8 mouse cellular contexts compared by ENCODE assay signal in genomic region chr9:64019036-64019886, GRCm38 (mm10). TPM values are rescaled to one million over a fixed set of nuclear protein-coding genes. Genes with fewer than 3 reads are reported as not detected.
DNase-seq lines count a peak whose midpoint lies in the region; ATAC-seq and TF ChIP-seq lines count a peak whose summit lies in the region.

No protein-coding gene starts in this region.

- TF ChIP-seq CTCF in left cerebral cortex, adult 2 months (IDR thresholded peaks at IDR 0.05) = no peak

- peak overlapping the region; percentile 11; the same call in 1 of the 2 replicates for H3K4me3 ChIP-seq in left cerebral cortex, adult 2 months
- H3K4me3 ChIP-seq in embryonic facial prominence, embryonic 12.5 days = peak overlapping the region; percentile 88
- peak overlapping the region; percentile 86 for H3K4me3 ChIP-seq in kidney, embryonic 15.5 days (replicated peaks)
- peak overlapping the region; percentile 85 for H3K4me3 ChIP-seq in neural tube, embryonic 11.5 days (ENCODE audit: low read depth, low read length)

- H3K27me3 ChIP-seq in embryonic facial prominence, embryonic 12.5 days = no peaks in the 10 kb centered on the region
- no peaks in the 10 kb centered on the region for H3K27me3 ChIP-seq in kidney, embryonic 15.5 days
- 0 out of 2 replicates have a peak, but pooled peaks cover 2% of the 10 kb centered on the region for H3K27me3 ChIP-seq in neural tube, embryonic 11.5 days (ENCODE audit: control insufficient read depth, insufficient read depth, low read length)

- H3K9me3 ChIP-seq in embryonic facial prominence, embryonic 12.5 days = no peaks in the 10 kb centered on the region
- no peaks in the 10 kb centered on the region for H3K9me3 ChIP-seq in kidney, embryonic 15.5 days (replicated peaks)
- H3K9me3 ChIP-seq in neural tube, embryonic 11.5 days (ENCODE audit: control insufficient read depth, low read length) = no peaks in the 10 kb centered on the region

- H3K4me1 ChIP-seq in embryonic facial prominence, embryonic 12.5 days = peaks cover 60% of the 10 kb centered on the region
- H3K4me1 ChIP-seq in kidney, embryonic 15.5 days = peaks cover 66% of the 10 kb centered on the region
- peaks cover 40% of the 10 kb centered on the region for H3K4me1 ChIP-seq in neural tube, embryonic 11.5 days (ENCODE audit: control insufficient read depth, insufficient read depth, low read length)

- WGBS in embryonic facial prominence, embryonic 12.5 days = 2% methylated on average over 10 of the region's 10 CpGs
- WGBS in kidney, embryonic 15.5 days = 5% methylated on average over 10 of the region's 10 CpGs
- WGBS in neural tube, embryonic 11.5 days = 7% methylated on average over 10 of the region's 10 CpGs

- H3K27ac ChIP-seq in left cerebral cortex, adult 2 months = no peak overlapping the region
- peak overlapping the region; percentile 97 for H3K27ac ChIP-seq in embryonic facial prominence, embryonic 12.5 days
- H3K27ac ChIP-seq in kidney, embryonic 15.5 days = peak overlapping the region; percentile 98
- H3K27ac ChIP-seq in neural tube, embryonic 11.5 days (ENCODE audit: low read depth, low read length) = no peak overlapping the region

- no peak for DNase-seq in left cerebral cortex, adult 2 months (ENCODE audit: extremely low spot score in 1 of 2, low spot score in 2 of 2)
- no peak for DNase-seq in left cerebral cortex, postnatal 36 days (ENCODE audit: low spot score in 2 of 2)
- peak; percentile 28 for DNase-seq in neural tube, embryonic 11.5 days (ENCODE audit: low spot score)
- no peak for DNase-seq in thymus, adult 18-20 months
- DNase-seq in cerebellum, adult 9-10 months = no peak
- no peak for DNase-seq in right cerebral cortex, adult 18-20 months

- no peaks in the 10 kb centered on the region for H3K36me3 ChIP-seq in embryonic facial prominence, embryonic 12.5 days
- H3K36me3 ChIP-seq in kidney, embryonic 15.5 days = peaks cover 11% of the 10 kb centered on the region
- no peaks in the 10 kb centered on the region for H3K36me3 ChIP-seq in neural tube, embryonic 11.5 days (ENCODE audit: control insufficient read depth, insufficient read depth, low read length)

- H3K9ac ChIP-seq in embryonic facial prominence, embryonic 12.5 days = peak overlapping the region; percentile 97
- H3K9ac ChIP-seq in kidney, embryonic 15.5 days = peak overlapping the region; percentile 99
- H3K9ac ChIP-seq in neural tube, embryonic 11.5 days (ENCODE audit: low read length) = peak overlapping the region; percentile 93

- H3K4me2 ChIP-seq in embryonic facial prominence, embryonic 12.5 days (replicated peaks) = peak overlapping the region; percentile 96
- peak overlapping the region; percentile 93 for H3K4me2 ChIP-seq in kidney, embryonic 15.5 days
- H3K4me2 ChIP-seq in neural tube, embryonic 11.5 days (ENCODE audit: low read depth) = peak overlapping the region; percentile 95

- intact Hi-C loops in left cerebral cortex, adult 2 months (cut with DNase I) = no loop called here
- intact Hi-C loops in left cerebral cortex, postnatal 36 days (cut with DNase I) = no loop called here

- ATAC-seq in embryonic facial prominence, embryonic 12.5 days (ENCODE audit: insufficient number of reproducible peaks, insufficient read depth, low FRiP score, low TSS enrichment) = no peak
- no peak for ATAC-seq in kidney, embryonic 15.5 days (replicated peaks; ENCODE audit: low FRiP score)
- no peak for ATAC-seq in neural tube, embryonic 11.5 days (ENCODE audit: insufficient read depth, low FRiP score, low TSS enrichment)

RNA-seq across cellular contexts. Expression of gene Smad6, which starts 2.6 kb away (rescaled TPM):
- total RNA-seq in left cerebral cortex, adult 2 months (2021) = 1 to 10 TPM; 2.6 to 2.8 TPM
- total RNA-seq in left cerebral cortex, postnatal 36 days (2021) = 1 to 10 TPM; 1.7 to 3.6 TPM
- 25.4 and 26.0 TPM in 2 replicates for polyA plus RNA-seq in embryonic facial prominence, embryonic 12.5 days (2016; fragmentation: Nextera tagmentation; extraction: Ambion mirVana)
- polyA plus RNA-seq in kidney, embryonic 15.5 days (2015; fragmentation: Nextera tagmentation; extraction: Ambion mirVana) = 10.6 and 12.3 TPM in 2 replicates
- polyA plus RNA-seq in neural tube, embryonic 11.5 days (2014; fragmentation: Nextera tagmentation; extraction: Ambion mirVana) = 6.8 and 7.7 TPM in 2 replicates

Comparison
In these comparisons a context has a peak if more than half of its experiments do, and no peak if none do; other contexts are left out.
1. H3K27ac ChIP-seq: peak in embryonic facial prominence, embryonic 12.5 days (single experiment) and kidney, embryonic 15.5 days (single experiment); none in left cerebral cortex, adult 2 months (single experiment) and neural tube, embryonic 11.5 days (single experiment).
2. H3K4me3 ChIP-seq: peak in every context shown above with its lines; median percentile 88 in embryonic facial prominence, embryonic 12.5 days; 86 in kidney, embryonic 15.5 days; 85 in neural tube, embryonic 11.5 days; 11 in left cerebral cortex, adult 2 months.
3. Peak in every context shown above with its lines, with median percentiles within 50 percentile points of each other: H3K4me2 ChIP-seq and H3K9ac ChIP-seq.